Mouse (Mus musculus) hindbrain, embryonic 16.5 days (tissue): Measurements from ENCODE around the gene Akt2. TPM values are rescaled to one million over a fixed set of nuclear protein-coding genes. Genes with fewer than 3 reads are reported as not detected.

Experiments used
- ATAC-seq: fragments of 200-750 bp; cut with Nextera tagmentation; 2 replicates; pipeline ENCODE4 v1.8.0; 2017; ENCODE audit warnings: moderate TSS enrichment, moderate library complexity
- H3K27ac ChIP-seq: fragments of 300-500 bp; sonication (generic); 2 replicates; pipeline ENCODE4 v1.5.1; 2014; ENCODE audit warnings: low read depth, mild to moderate bottlenecking, control low read depth, low read length, moderate library complexity
- H3K27me3 ChIP-seq: fragments of 300-500 bp; sonication (generic); replicated peaks from 2 replicates; pipeline ENCODE4 v1.6.1; 2014; ENCODE audit warnings: low read length; ENCODE audit not compliant: control insufficient read depth, insufficient read depth
- H3K36me3 ChIP-seq: fragments of 300-500 bp; sonication (generic); 2 replicates; pipeline ENCODE4 v1.6.1; 2014; ENCODE audit warnings: mild to moderate bottlenecking, low read length, moderate library complexity, mixed read lengths; ENCODE audit not compliant: control insufficient read depth, insufficient read depth
- H3K4me1 ChIP-seq: fragments of 300-500 bp; sonication (generic); 2 replicates; pipeline ENCODE4 v1.6.1; 2014; ENCODE audit warnings: low read depth, low read length; ENCODE audit not compliant: control insufficient read depth, insufficient read depth
- H3K4me2 ChIP-seq: fragments of 300-500 bp; sonication (generic); 2 replicates; pipeline ENCODE4 v1.6.1; 2014; ENCODE audit warnings: mild to moderate bottlenecking, low read length, control low read depth, moderate library complexity
- H3K4me3 ChIP-seq: fragments of 300-500 bp; sonication (generic); 2 replicates; pipeline ENCODE4 v1.5.1; 2014; ENCODE audit warnings: mild to moderate bottlenecking, low read length, control low read depth, moderate library complexity
- H3K9ac ChIP-seq: fragments of 300-500 bp; sonication (generic); 2 replicates; pipeline ENCODE4 v1.6.1; 2014; ENCODE audit warnings: low read depth, mild to moderate bottlenecking, control low read depth, low read length, moderate library complexity
- H3K9me3 ChIP-seq: fragments of 300-500 bp; sonication (generic); 2 replicates; pipeline ENCODE4 v1.6.1; 2014; ENCODE audit warnings: mild to moderate bottlenecking, low read length, moderate library complexity; ENCODE audit not compliant: control insufficient read depth
- WGBS: fragments of 180-500 bp; shearing (Covaris S2); extraction: QIAGEN DNeasy Blood & Tissue Kit; methylation state at CpG from one replicate; pipeline ENCODE4 v1.1.7; 2014; 5-methylcytosine and 5-hydroxymethylcytosine counted together
- polyA plus RNA-seq: library from polyadenylated mRNA; unstranded; fragments of >200 nt; fragmentation: Nextera tagmentation; extraction: Ambion mirVana; gene quantifications from 2 replicates; pipeline ENCODE4 v1.2.1, GENCODE M21; 2015

Akt2 gene
- polyA plus RNA-seq, 1 experiment from 2014 or later = 63.0 TPM

DNA sequence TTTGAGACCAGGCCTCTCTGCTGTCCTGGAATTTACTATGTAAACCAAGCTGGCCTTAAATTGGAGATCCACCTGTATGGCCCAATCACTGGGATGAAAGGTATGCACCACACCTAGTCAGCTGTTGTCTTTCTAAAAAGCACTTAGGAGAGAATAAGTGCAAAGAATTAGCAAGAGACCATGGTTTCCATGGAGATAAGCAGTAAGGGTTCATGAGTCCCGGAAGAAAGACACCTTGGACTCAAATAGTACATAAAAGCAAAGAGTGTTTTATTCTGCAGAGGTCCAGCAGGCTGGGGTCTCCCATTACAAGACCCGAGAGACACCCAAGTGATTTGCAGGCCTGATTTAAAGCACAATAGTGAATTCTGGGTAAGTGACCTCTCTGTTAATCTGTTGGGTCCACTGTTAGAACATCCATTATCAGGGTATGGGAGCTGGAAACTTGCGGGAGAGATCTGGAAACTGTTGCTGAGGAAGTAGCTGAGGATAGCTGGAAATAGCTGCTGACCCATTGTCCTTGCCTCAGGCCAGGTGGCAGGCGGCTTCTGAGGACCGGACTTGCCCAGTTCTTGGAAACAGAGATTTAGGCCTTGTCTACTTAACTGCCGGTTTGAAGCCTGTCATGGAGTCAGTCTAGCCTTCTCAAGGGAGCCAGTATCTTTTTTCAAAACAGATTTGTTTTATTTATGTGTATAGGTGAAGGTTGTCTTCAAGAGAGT is 56.1 kb downstream of the Akt2 start:
- Histone ChIP-seq H3K36me3 (no peaks in the 10 kb centered on the region), H3K4me2 (no peak overlapping the region), H3K4me1 (no peaks in the 10 kb centered on the region), H3K27me3 (no peaks in the 10 kb centered on the region), H3K4me3 (no peak overlapping the region), H3K9ac (no peak overlapping the region), H3K27ac (no peak overlapping the region), H3K9me3 (no peaks in the 10 kb centered on the region)
- 87% methylated on average over 6 of the region's 6 CpGs for WGBS
- ATAC-seq = no peak

DNA sequence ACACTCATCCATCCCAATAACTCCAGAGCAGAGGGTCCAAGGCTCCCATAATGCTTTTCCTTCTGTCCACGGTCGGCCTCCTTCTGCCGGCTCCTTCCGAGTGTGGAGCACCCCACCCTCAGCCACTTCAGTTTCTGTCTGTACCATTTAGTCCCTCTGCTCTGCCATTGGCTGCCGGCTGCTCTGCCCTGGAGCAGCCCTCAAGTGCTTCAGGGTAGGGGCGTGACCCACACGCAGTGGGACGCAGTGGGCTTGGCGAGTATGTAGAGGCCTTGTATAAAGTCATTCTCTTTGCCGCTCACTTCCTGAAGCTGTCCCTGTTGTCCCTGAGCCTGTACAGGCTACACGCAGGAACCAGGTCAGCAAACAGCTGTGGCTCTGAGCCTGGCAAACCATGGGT is 58.4 kb downstream of the Akt2 start:
- ATAC-seq = no peak
- Histone ChIP-seq H3K4me2 (no peak overlapping the region), H3K27ac (no peak overlapping the region), H3K27me3 (no peaks in the 10 kb centered on the region), H3K9ac (no peak overlapping the region), H3K4me1 (peaks cover 5% of the 10 kb centered on the region; the same call in 1 of the 2 replicates), H3K9me3 (no peaks in the 10 kb centered on the region), H3K4me3 (no peak overlapping the region), H3K36me3 (no peaks in the 10 kb centered on the region)
- WGBS = 94% methylated on average over 11 of the region's 11 CpGs

DNA sequence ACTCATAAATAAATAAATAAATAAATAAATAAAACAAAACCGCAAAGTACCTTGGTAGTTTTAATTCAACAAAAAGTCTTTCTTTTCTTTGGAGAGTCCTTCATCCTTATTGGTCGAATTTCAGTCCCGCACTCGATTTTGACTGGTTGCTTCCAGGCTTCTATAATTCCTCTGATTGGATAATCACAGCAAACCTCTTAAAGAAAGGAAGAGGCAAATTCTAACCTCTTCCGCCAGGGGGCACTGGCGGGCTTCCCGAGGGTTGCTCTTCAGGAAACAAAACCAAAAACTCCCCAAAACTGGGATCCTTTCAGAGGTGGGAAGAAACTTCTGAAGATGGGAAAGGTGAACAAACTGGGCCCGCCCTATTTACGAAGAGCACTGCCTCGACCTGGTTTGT is 59.6 kb downstream of the Akt2 start:
- no peak overlapping the region for H3K27ac ChIP-seq
- no peak overlapping the region for H3K4me3 ChIP-seq
- H3K9ac ChIP-seq = no peak overlapping the region
- ATAC-seq = no peak
- WGBS = 7% methylated on average over 10 of the region's 10 CpGs
- no peak overlapping the region for H3K4me2 ChIP-seq
- H3K9me3 ChIP-seq = no peaks in the 10 kb centered on the region
- no peaks in the 10 kb centered on the region for H3K36me3 ChIP-seq
- H3K4me1 ChIP-seq = peaks cover 15% of the 10 kb centered on the region; the same call in 1 of the 2 replicates
- H3K27me3 ChIP-seq = no peaks in the 10 kb centered on the region

DNA sequence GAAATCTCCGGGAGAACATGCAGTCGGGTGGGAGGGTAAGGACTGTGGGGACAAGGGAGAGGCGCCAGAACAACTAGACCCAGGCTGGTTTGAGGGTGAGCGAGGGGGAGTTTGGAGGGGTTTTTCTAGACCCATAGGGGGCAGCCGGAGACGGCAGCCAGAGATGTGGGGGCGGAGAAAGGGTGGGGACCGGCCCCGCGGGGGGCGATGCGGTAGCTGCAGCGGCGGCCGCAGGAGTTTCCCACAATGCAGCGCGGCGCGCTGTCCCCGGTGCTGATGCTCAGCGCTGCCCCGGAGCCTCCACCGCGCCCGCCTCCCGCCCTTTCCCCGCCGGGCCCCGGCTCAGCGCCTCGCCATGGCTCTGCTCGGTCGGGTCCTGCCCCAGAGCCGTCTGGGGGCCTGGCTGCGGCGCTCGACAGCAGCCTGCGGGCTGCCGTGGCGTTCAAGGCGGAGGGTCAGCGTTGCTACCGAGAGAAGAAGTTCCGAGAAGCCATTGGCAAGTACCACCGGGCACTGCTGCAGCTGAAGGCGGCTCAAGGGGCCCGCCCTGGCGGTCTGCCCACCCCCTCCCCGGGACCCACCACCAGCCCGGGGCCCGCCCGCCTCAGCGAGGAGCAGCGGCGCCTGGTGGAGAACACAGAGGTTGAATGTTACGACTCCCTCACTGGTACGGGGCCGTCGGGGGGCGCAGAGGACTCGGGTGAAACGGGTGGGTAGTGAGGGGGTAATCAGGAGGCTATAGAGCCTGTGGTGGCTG is 62.5 kb downstream of the Akt2 start, which contains the start of gene Ttc9b:
Ttc9b (plus strand) TSS at position 235 of the 757 bp plus-strand sequence.
- peaks cover 15% of the 10 kb centered on the region; the same call in 1 of the 2 replicates for H3K4me1 ChIP-seq
- peak within 1 kb of the TSS; percentile 74 for H3K4me2 ChIP-seq
- 2% methylated on average over 54 of the region's 62 CpGs for WGBS
- H3K4me3 ChIP-seq = peak within 1 kb of the TSS; percentile 75
- H3K27ac ChIP-seq = peak within 1 kb of the TSS; percentile 95
- H3K27me3 ChIP-seq = no peaks in the 10 kb centered on the region; the same call in 1 of the 2 replicates
- peaks cover 20% of the 10 kb centered on the region for H3K36me3 ChIP-seq
- H3K9me3 ChIP-seq = no peaks in the 10 kb centered on the region
- peak; percentile 76 for ATAC-seq
- H3K9ac ChIP-seq = peak within 1 kb of the TSS; percentile 85

DNA sequence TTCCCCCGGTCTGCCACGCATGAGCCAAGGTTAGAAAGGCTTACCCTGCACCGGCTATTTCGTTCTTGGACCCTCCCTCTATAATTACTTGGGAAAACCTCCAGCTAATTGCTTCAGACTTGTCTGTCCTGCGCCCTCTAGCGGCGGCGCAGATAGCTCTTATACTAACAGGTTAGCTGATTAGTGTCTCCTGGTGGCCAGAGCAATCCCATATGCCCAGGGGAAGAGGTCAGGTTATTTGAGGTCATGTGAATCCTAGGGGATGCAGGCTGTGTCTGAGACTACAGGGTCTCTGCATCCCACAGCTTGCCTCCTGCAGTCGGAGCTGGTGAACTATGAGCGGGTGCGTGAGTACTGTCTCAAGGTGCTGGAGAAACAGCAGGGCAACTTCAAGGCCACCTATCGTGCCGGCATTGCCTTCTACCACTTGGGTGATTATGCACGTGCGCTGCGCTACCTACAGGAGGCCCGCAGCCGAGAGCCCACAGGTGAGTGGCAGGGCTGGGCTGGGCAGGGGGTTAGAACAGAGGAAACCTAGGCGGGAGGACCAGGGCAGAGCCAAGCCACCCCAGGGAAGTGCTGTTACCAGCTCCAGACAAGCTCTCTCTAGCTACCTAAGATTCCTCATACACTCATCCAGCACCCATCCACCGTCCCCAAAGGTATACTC is 63.4 kb downstream of the Akt2 start:
- Histone ChIP-seq H3K4me2 (peak overlapping the region; percentile 74), H3K9me3 (no peaks in the 10 kb centered on the region), H3K4me1 (peaks cover 15% of the 10 kb centered on the region; the same call in 1 of the 2 replicates), H3K9ac (peak overlapping the region; percentile 85), H3K27me3 (no peaks in the 10 kb centered on the region; the same call in 1 of the 2 replicates), H3K36me3 (peaks cover 20% of the 10 kb centered on the region), H3K4me3 (peak overlapping the region; percentile 75), H3K27ac (peak overlapping the region; percentile 95)
- 59% methylated on average over 20 of the region's 20 CpGs for WGBS
- ATAC-seq = 0 out of 2 replicates have a peak, but pooled peaks have one; percentile 7

DNA sequence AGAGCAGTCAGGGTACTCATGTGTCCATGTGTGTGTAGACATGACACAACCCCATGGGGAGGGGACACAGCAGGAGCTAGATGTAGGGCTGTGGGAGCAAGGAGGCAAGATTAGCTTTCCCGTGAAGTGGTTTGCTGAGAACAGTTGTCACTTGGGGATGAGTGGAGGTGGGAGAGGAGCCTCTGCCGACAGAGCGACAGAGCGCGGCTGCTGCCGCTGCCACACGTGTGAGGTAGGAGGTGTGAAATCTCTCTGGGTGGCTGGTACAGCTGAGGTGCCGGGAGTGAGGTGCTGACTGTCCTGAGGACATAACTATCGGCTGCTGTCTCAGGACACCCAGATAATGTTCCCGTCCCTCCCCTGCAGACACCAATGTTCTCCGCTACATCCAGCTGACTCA is 64.2 kb downstream of the Akt2 start:
- peaks cover 20% of the 10 kb centered on the region for H3K36me3 ChIP-seq
- no peaks in the 10 kb centered on the region; the same call in 1 of the 2 replicates for H3K27me3 ChIP-seq
- peak overlapping the region; percentile 74 for H3K4me2 ChIP-seq
- WGBS = 60% methylated on average over 11 of the region's 11 CpGs
- H3K9ac ChIP-seq = 0 out of 2 replicates have a peak overlapping the region, but pooled peaks have one; percentile 2
- no peaks in the 10 kb centered on the region for H3K9me3 ChIP-seq
- peaks cover 15% of the 10 kb centered on the region; the same call in 1 of the 2 replicates for H3K4me1 ChIP-seq
- H3K27ac ChIP-seq = no peak overlapping the region
- ATAC-seq = no peak
- no peak overlapping the region for H3K4me3 ChIP-seq

DNA sequence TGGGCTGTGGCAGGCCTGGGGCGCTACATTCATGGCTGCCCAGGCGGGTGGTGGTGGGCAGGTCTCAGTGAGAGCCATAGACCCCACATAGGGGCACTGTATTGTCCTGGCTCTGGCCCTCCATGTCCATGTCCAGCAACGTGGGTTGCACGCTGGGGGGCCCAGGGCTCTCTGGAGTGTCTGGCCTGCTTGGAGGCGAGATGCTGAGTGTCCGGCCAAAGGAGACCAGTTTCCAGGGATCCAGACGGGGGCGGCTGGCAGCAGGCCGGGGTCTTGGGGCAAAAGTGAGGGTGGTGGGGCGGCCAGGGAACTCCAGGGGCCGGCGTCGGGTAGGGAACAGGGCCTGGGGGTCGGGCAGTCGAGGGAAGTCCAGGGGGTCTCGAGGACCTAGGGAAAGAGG is 65.2 kb downstream of the Akt2 start:
- 84% methylated on average over 16 of the region's 16 CpGs for WGBS
- Histone ChIP-seq H3K9ac (no peak overlapping the region), H3K27me3 (no peaks in the 10 kb centered on the region; the same call in 1 of the 2 replicates), H3K4me3 (no peak overlapping the region), H3K4me1 (peaks cover 15% of the 10 kb centered on the region; the same call in 1 of the 2 replicates), H3K36me3 (peaks cover 26% of the 10 kb centered on the region), H3K9me3 (no peaks in the 10 kb centered on the region), H3K4me2 (no peak overlapping the region), H3K27ac (no peak overlapping the region)
- no peak for ATAC-seq

DNA sequence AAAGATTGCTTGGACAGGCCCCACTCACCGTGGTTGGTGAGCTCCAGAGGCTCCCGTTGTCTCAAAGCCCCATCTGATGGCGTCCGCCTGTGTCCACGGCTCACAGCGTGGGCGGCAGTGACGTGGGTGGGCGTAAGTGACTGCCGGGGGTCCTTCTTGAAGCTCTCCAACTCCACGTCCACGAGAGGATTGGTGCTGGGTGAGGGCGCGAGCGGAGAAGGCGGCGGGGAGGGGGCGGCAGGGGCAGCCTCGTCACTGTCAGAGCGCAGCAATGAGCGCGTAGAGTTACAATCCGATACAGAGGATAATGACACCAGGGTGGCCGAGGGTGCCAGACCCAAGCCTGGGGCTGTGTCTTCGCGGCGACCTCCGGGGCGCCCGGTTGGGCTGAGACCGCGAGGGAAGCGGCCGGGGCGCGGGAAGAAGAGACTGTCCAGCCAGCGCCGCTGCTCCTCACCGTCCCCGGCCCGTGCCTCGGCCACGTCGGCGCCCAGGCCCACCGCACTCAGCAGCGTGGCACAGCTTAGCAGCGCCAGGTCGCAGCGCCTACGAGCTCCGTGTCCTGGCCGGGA is 66.6 kb downstream of the Akt2 start:
- no peaks in the 10 kb centered on the region for H3K9me3 ChIP-seq
- H3K36me3 ChIP-seq = peaks cover 33% of the 10 kb centered on the region
- H3K27ac ChIP-seq = no peak overlapping the region
- no peak overlapping the region for H3K9ac ChIP-seq
- H3K4me2 ChIP-seq = no peak overlapping the region
- H3K4me1 ChIP-seq = peaks cover 12% of the 10 kb centered on the region; the same call in 1 of the 2 replicates
- no peak overlapping the region for H3K4me3 ChIP-seq
- WGBS = 38% methylated on average over 43 of the region's 53 CpGs
- no peak for ATAC-seq
- no peaks in the 10 kb centered on the region; the same call in 1 of the 2 replicates for H3K27me3 ChIP-seq
